Mouse (Mus musculus) c-Kit-negative CD71-positive TER-119-positive erythroid progenitor cells, embryonic 14.5 days (primary cell): ENCODE results near the gene Cryba4.

ENCODE experiments used
- DNase-seq: peaks from one replicate; pipeline ENCODE4 v3.0.0-alpha.2; 2013; ENCODE audit warnings: low read depth, low spot score

The Cryba4 gene

DNA sequence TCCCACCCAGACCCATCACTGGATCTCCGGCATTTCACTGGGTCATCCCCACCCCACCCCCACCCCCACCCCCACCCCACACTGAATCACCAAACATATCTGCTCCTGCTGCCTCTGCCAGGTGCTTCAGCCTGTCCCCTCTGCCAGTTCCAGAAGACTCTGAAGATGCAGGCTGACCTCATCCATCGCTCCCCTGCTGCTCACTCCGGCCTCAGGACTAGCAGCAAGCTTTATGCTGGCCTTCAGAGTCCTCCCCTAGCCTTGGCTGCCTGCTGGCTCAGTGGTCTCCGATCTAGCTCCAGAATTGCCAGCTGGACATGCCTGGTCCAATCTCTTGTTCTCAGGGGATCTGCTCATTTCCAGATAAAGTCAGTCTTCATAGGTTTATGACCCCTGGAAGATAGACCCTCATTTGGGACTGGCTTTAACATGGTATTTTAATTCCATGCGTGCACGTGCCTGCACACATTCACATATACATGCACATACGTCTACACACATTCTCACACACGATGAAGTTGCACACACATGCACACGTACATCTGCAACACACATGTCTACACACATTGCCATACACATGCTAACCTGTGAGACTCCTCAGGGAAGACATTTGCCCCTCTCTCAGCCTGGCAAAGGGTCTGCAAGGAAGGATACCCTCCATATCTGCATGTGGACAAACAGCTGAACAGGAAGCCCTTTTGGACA, 14.3 kb downstream of the Cryba4 start:
- DNase-seq, result no peak

DNA sequence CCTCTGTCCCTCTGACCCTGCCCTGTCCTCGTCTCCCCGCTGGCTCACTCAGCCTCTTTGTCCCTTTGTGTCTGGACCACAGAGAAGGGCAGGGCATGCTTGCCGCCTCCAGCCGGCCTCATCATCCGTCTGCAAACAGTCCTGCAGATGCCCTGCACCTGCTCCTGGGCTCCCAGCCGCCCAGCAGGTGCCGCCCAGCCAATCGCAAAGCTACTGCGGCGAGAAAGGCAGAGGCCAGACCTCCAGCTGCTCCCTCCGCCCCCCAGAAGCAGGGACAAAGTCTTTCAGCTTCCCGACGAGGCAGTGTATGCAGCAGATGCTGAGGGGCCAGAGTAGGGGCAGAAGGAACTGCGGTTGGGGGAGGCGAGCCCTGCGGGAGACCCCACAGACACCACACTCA, 14.9 kb downstream of the Cryba4 start:
- no peak for DNase-seq

- no peak for DNase-seq
Measured at GRCm38 (mm10) chr5:112236631-112237030, 15.7 kb downstream of the Cryba4 start.

GRCm38 (mm10) chr5:112235806-112236205, 16.5 kb downstream of the Cryba4 start:
- no peak for DNase-seq

- no peak for DNase-seq
Measured at GRCm38 (mm10) chr5:112228240-112229076, 23.9 kb downstream of the Cryba4 start.

GRCm38 (mm10) chr5:112227898-112228239, 24.4 kb downstream of the Cryba4 start:
- DNase-seq, result no peak

DNA sequence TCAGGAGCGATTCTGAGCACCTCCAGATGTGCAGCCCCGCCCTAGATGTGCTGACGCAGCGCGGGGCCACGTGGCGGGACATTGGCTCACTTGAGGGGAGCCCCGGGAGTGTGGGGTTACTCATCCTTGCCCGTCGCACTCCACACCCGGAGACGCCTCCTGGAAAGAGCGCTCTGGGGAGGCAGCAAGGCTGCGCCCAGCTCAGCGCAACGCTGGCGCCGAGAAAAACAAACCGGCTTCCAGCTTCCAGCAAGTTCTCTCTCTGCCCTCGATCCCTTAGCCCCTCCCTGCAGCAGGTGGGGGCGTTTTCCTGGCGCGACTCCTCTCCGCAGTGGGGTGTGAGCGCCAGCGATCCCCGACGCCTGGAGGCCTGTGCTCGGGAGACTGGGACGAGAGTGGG, 25.0 kb downstream of the Cryba4 start:
- no peak for DNase-seq

- no peak for DNase-seq
Measured at GRCm38 (mm10) chr5:112225591-112225990, 26.7 kb downstream of the Cryba4 start.

DNA sequence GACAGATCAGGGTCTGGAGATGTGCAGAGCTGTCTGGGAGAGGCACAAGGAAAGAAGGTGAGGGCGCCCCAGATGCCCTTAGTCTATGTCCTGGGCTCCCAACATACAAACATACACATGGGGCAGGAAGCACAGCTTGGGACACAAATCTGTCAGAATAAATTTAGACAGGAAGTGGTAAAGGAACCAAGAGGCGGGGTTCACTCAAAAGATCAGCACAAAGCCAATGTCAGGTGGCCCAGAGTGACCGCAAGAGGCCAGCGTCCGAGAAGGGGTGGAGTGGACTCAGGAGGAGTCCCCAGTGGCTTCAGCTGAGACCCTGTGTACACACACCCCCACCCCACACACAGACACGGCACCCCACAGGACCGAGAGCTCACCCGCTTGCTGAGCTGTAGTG, 32.1 kb downstream of the Cryba4 start:
- no peak for DNase-seq

DNA sequence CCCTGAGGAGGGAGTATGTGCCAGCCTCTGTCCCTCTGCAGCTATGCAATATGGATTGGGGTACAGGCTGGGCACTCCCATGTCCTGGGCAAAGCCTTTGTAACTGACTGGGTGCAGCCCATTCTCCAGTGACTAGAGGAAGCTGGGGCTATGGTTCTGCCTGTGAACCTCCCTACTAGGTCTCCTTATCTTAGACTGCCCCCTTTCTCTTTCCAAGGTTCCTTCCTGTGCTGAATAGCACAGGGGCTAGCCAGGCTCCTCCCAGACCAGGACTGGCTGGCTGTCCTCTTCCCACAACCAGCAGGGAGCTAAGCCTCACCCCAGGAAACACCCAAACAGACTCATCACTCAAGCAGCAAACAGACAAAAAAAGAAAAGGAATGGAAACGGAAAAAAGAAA, 32.9 kb downstream of the Cryba4 start:
- no peak for DNase-seq

GRCm38 (mm10) chr5:112218679-112219078, 33.6 kb downstream of the Cryba4 start:
- no peak for DNase-seq

DNA sequence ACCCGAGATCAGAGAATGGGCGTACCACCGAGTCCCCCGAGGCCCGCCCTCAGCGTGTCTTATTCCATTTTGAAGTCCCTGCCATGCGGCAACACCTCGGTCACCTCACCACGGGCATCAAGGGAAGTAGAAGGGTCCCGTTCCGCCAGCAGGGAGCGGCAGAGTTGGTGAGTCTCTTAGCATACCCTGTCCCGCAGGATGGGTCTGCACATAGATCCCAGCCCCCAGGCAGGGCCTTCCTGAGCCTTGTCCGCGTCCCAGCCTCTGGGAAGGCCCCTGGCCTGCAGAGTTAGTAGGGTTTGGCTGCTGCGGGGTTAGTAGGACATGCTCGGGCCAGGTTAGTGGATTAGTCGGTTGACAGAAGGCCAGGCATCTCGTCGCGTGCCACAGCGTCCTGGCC, 35.3 kb downstream of the Cryba4 start:
- no peak for DNase-seq

- no peak for DNase-seq
Measured at GRCm38 (mm10) chr5:112216335-112216734, 36.0 kb downstream of the Cryba4 start.

GRCm38 (mm10) chr5:112215801-112216251, 36.5 kb downstream of the Cryba4 start:
- no peak for DNase-seq

DNA sequence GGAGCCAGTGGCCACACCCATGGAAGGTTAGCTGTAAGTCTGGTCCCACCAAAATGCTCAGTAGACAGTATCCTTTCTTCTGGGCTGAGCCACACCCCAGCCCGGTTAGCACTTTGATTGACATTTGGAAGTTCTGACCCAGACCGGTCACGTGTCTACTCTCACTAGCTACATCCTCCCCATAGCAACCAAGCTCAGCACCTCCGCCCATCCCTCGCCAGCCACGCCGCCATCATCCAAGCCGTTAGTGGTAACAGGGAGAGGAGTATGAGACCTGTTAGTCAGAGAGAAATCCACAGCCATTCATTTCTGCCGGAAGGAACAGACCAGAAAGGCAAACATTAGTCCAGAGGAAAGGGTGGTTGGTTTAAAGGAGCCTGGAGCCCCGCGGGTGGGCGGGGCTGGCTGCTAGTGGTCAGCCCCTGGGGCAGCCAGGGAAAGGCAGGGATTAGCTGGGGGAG, 37.0 kb downstream of the Cryba4 start:
- DNase-seq, result no peak

GRCm38 (mm10) chr5:112214419-112214818, 37.9 kb downstream of the Cryba4 start:
- no peak for DNase-seq

DNA sequence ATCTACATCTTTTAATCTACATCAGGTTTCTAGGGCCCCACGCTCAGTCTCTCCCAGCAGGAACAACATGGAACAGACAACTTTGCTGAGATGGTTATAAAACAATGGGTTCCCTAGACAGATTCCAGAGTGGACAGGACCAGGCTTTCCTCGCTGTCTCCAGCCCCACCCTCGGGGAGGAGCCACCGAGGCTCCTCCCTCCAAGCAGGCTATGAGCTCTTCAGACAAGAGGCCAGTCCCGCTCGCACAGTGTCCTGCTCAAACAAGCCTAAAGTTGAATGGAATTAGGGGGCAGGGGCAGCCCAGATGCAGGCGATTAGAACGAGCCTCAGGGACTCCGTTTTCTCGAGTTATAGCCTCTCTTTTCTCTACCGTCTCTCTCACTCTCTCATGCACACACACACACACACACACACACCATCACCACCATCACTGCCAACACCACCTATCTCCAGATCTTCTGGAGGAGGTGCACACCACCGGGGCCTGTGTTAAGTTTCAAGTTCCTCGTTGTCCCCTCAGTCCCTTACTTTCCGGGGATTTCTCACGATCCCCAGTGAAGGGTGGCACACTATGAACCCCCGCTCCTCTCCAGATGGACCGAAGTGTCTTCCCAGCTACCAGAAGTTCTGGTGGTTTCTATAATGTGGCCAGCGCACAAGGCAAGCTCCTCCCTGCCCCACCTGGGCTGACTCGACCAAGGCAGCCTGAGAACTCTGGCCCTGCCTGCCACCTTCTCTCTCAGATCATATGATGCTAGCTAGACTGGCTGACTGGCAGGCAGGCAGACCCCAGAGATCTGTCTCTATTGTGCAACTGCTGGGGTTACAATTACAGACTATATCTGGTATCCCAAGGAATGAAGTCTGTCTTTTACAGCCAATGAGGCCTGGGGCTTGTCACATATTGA, 38.7 kb downstream of the Cryba4 start:
- DNase-seq, result no peak

GRCm38 (mm10) chr5:112212711-112213264, 39.5 kb downstream of the Cryba4 start:
- DNase-seq, result no peak

DNA sequence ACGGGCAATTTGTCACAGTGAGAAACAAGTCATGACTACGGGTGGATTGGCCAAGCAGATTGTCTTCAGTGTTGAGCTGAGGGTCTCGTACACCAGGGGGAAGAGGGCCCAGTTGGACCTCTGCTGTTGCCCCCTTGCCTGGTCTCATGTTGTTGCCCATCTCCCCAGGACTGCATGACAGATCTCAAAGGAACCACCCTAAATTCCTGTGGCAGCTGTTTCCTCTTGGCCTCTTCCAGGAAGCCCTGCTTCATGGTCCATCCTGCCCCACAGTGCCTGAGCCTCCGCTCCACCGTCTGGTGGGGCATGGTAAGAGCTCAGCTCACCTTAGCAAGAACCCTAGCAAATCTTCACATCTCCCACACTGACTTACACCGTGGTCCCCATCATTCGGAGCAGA, 40.4 kb downstream of the Cryba4 start:
- DNase-seq, result no peak

- peak; percentile 24 for DNase-seq
Measured at GRCm38 (mm10) chr5:112210104-112210503, 42.2 kb downstream of the Cryba4 start.

- DNase-seq, result no peak
Measured at GRCm38 (mm10) chr5:112208321-112208720, 44.0 kb downstream of the Cryba4 start.
